ENCODE assay signal across 19 mouse cellular contexts in genomic region chr14:45442781-45443560, GRCm38 (mm10). TPM values are rescaled to one million over a fixed set of nuclear protein-coding genes. Genes with fewer than 3 reads are reported as not detected.
A peak's percentile ranks its signal among the peaks of the same experiment; 100 is the strongest.
DNase-seq lines count a peak whose midpoint lies in the region; ATAC-seq and TF ChIP-seq lines count a peak whose summit lies in the region.
"Had no signal": no experiment of that assay in that cellular context is flagged by ENCODE, and none has a peak within 500 bp of the region (broad histone marks: within the 10 kb centered on the region; RNA-seq: fewer than 3 reads in every experiment).

No protein-coding gene starts in this region.

- no peaks in the 10 kb centered on the region for H3K4me1 ChIP-seq in forebrain, postnatal 0 days (ENCODE audit: insufficient read depth)
- H3K4me1 ChIP-seq in forebrain, embryonic 14.5 days (ENCODE audit: control insufficient read depth, insufficient read depth, low read length), result no peaks in the 10 kb centered on the region
- H3K4me1 ChIP-seq in lung, embryonic 15.5 days, result peaks cover 25% of the 10 kb centered on the region
- peaks cover 7% of the 10 kb centered on the region; the same call in 1 of the 2 replicates for H3K4me1 ChIP-seq in stomach, embryonic 16.5 days (ENCODE audit: control insufficient read depth, insufficient read depth, low read length)
- H3K4me1 ChIP-seq: forebrain, embryonic 15.5 days; midbrain, embryonic 12.5 days had no signal

- no peaks in the 10 kb centered on the region for H3K27me3 ChIP-seq in forebrain, postnatal 0 days (ENCODE audit: insufficient read depth, low read length)
- no peaks in the 10 kb centered on the region for H3K27me3 ChIP-seq in forebrain, embryonic 14.5 days (replicated peaks; ENCODE audit: control insufficient read depth, insufficient read depth, low read length)
- H3K27me3 ChIP-seq in lung, embryonic 15.5 days, result no peaks in the 10 kb centered on the region
- H3K27me3 ChIP-seq in stomach, embryonic 16.5 days (ENCODE audit: control insufficient read depth, insufficient read depth, low read length), result no peaks in the 10 kb centered on the region
- H3K27me3 ChIP-seq: embryonic facial prominence, embryonic 15.5 days; forebrain, embryonic 15.5 days; heart, embryonic 15.5 days; hindbrain, embryonic 13.5 days; midbrain, embryonic 12.5 days had no signal

- no peak overlapping the region for H3K27ac ChIP-seq in forebrain, postnatal 0 days (ENCODE audit: low read depth, low read length)
- H3K27ac ChIP-seq in forebrain, embryonic 14.5 days (ENCODE audit: low read depth, low read length), result no peak overlapping the region
- H3K27ac ChIP-seq in lung, embryonic 15.5 days, result peak overlapping the region; percentile 5; the same call in 1 of the 2 replicates
- H3K27ac ChIP-seq in stomach, embryonic 16.5 days (ENCODE audit: low read length), result no peak overlapping the region
- H3K27ac ChIP-seq: embryonic facial prominence, embryonic 15.5 days; forebrain, embryonic 15.5 days; heart, embryonic 15.5 days; hindbrain, embryonic 13.5 days; midbrain, embryonic 12.5 days had no signal

- no peak for TF ChIP-seq CTCF in forebrain, postnatal 0 days (IDR thresholded peaks at IDR 0.05; ENCODE audit: low read depth)

- no peak overlapping the region for H3K9ac ChIP-seq in forebrain, postnatal 0 days
- no peak overlapping the region for H3K9ac ChIP-seq in forebrain, embryonic 14.5 days (ENCODE audit: low read length)
- no peak overlapping the region for H3K9ac ChIP-seq in lung, embryonic 15.5 days
- H3K9ac ChIP-seq in stomach, embryonic 16.5 days (ENCODE audit: low read length), result no peak overlapping the region
- H3K9ac ChIP-seq: embryonic facial prominence, embryonic 15.5 days; forebrain, embryonic 15.5 days; heart, embryonic 15.5 days; hindbrain, embryonic 13.5 days; midbrain, embryonic 12.5 days had no signal

- 80% methylated on average over 12 of the region's 12 CpGs for WGBS in forebrain, postnatal 0 days
- WGBS in forebrain, embryonic 14.5 days, result 76% methylated on average over 12 of the region's 12 CpGs
- WGBS in lung, embryonic 15.5 days, result 49% methylated on average over 12 of the region's 12 CpGs
- WGBS in stomach, embryonic 16.5 days, result 48% methylated on average over 12 of the region's 12 CpGs

- no peak overlapping the region for H3K4me3 ChIP-seq in forebrain, postnatal 0 days (ENCODE audit: low read depth, low read length)
- H3K4me3 ChIP-seq in forebrain, embryonic 14.5 days (ENCODE audit: low read depth, low read length), result no peak overlapping the region
- no peak overlapping the region for H3K4me3 ChIP-seq in lung, embryonic 15.5 days
- no peak overlapping the region for H3K4me3 ChIP-seq in stomach, embryonic 16.5 days (replicated peaks; ENCODE audit: low read length)
- H3K4me3 ChIP-seq: embryonic facial prominence, embryonic 15.5 days; forebrain, embryonic 15.5 days; heart, embryonic 15.5 days; hindbrain, embryonic 13.5 days; midbrain, embryonic 12.5 days had no signal

- ATAC-seq in forebrain, postnatal 0 days, result 0 out of 2 replicates have a peak, but pooled peaks have one; percentile 47
- ATAC-seq in forebrain, embryonic 14.5 days, result no peak
- 0 out of 2 replicates have a peak, but pooled peaks have one; percentile 49 for ATAC-seq in lung, embryonic 15.5 days (ENCODE audit: borderline replicate concordance, extremely low read depth, low FRiP score, low TSS enrichment)
- ATAC-seq in stomach, embryonic 16.5 days (ENCODE audit: insufficient read depth, low FRiP score), result peak; percentile 48; the same call in 1 of the 2 replicates
- ATAC-seq: forebrain, embryonic 15.5 days had no signal

- H3K9me3 ChIP-seq in forebrain, postnatal 0 days (ENCODE audit: low read length), result no peaks in the 10 kb centered on the region
- H3K9me3 ChIP-seq in forebrain, embryonic 14.5 days (replicated peaks; ENCODE audit: control insufficient read depth, low read length), result no peaks in the 10 kb centered on the region
- H3K9me3 ChIP-seq in lung, embryonic 15.5 days, result no peaks in the 10 kb centered on the region
- no peaks in the 10 kb centered on the region for H3K9me3 ChIP-seq in stomach, embryonic 16.5 days (replicated peaks; ENCODE audit: control insufficient read depth, low read length)
- H3K9me3 ChIP-seq: embryonic facial prominence, embryonic 15.5 days; forebrain, embryonic 15.5 days; heart, embryonic 15.5 days; hindbrain, embryonic 13.5 days; midbrain, embryonic 12.5 days had no signal

- no peak overlapping the region for H3K4me2 ChIP-seq in forebrain, postnatal 0 days (ENCODE audit: low read depth)
- no peak overlapping the region for H3K4me2 ChIP-seq in forebrain, embryonic 14.5 days (ENCODE audit: low read length)
- H3K4me2 ChIP-seq in lung, embryonic 15.5 days, result no peak overlapping the region
- H3K4me2 ChIP-seq in stomach, embryonic 16.5 days (ENCODE audit: low read depth, low read length), result no peak overlapping the region
- H3K4me2 ChIP-seq: embryonic facial prominence, embryonic 15.5 days; forebrain, embryonic 15.5 days; heart, embryonic 15.5 days; hindbrain, embryonic 13.5 days; midbrain, embryonic 12.5 days had no signal

- no peak for DNase-seq in forebrain, postnatal 0 days
- no peak for DNase-seq in forebrain, embryonic 14.5 days (ENCODE audit: low spot score)
- DNase-seq in lung, postnatal 14 days, result no peak
- peak; percentile 57 for DNase-seq in forelimb bud, embryonic 11.5 days (ENCODE audit: low read depth, low spot score)
- DNase-seq in urinary bladder, postnatal 4 days (ENCODE audit: low spot score in 2 of 2), result no peak
- no peak for DNase-seq in ovary, adult 18-20 months (ENCODE audit: low spot score)
- DNase-seq: cerebellum, adult 11 months; gastrocnemius, postnatal 10 days; kidney, adult 18-20 months; left cerebral cortex, postnatal 4 days; right cerebral cortex, postnatal 4 days; thymus, postnatal 36 days had no signal

- H3K36me3 ChIP-seq in forebrain, postnatal 0 days (ENCODE audit: insufficient read depth), result no peaks in the 10 kb centered on the region
- no peaks in the 10 kb centered on the region for H3K36me3 ChIP-seq in forebrain, embryonic 14.5 days (ENCODE audit: control insufficient read depth, insufficient read depth, low read length)
- H3K36me3 ChIP-seq in lung, embryonic 15.5 days, result no peaks in the 10 kb centered on the region
- H3K36me3 ChIP-seq in stomach, embryonic 16.5 days (ENCODE audit: control insufficient read depth, insufficient read depth, low read length), result no peaks in the 10 kb centered on the region
- H3K36me3 ChIP-seq: embryonic facial prominence, embryonic 15.5 days; forebrain, embryonic 15.5 days; heart, embryonic 15.5 days; hindbrain, embryonic 13.5 days; midbrain, embryonic 12.5 days had no signal

RNA-seq across cellular contexts. Expression of gene Gnpnat1, which starts 38.3 kb away (rescaled TPM):
- 23.6 and 31.1 TPM in 2 replicates for total RNA-seq in forebrain, postnatal 0 days (2014; rRNA removed)
- 14.9 and 19.2 TPM in 2 replicates for polyA plus RNA-seq in forebrain, postnatal 0 days (2015; fragmentation: Nextera tagmentation; extraction: Ambion mirVana)
- 26.4 and 29.5 TPM in 2 replicates for polyA plus RNA-seq in forebrain, embryonic 14.5 days (2014; fragmentation: Nextera tagmentation; extraction: Ambion mirVana)
- polyA plus RNA-seq in lung, embryonic 15.5 days (2015; fragmentation: Nextera tagmentation; extraction: Ambion mirVana), result 44.7 and 50.5 TPM in 2 replicates
- polyA plus RNA-seq in stomach, embryonic 16.5 days (2015; fragmentation: Nextera tagmentation; extraction: Ambion mirVana), result 45.5 and 55.1 TPM in 2 replicates
